Mouse (Mus musculus) spleen, adult 2 months (tissue): ENCODE results near the gene Arhgap31.

Experiments
- CTCF ChIP-seq: fragments of 200-500 bp; IDR thresholded peaks from 2 replicates; pipeline ENCODE4 v1.5.1; 2011; ENCODE audit warnings: mild to moderate bottlenecking, inconsistent platforms; ENCODE audit not compliant: insufficient read depth, insufficient read length, insufficient replicate concordance; ENCODE audit errors: extremely low read depth
- POLR2A ChIP-seq: fragments of 200-500 bp; IDR thresholded peaks from 2 replicates; pipeline ENCODE4 v1.6.1; 2011; ENCODE audit warnings: low read depth, low read length, inconsistent platforms

GRCm38 (mm10) chr16:38591506-38591905 lies 121.6 kb downstream of the Arhgap31 start:
- TF ChIP-seq POLR2A, result no peak
- TF ChIP-seq CTCF, result no peak
